8 mouse cellular contexts compared by ENCODE assay signal in the genomic region with DNA sequence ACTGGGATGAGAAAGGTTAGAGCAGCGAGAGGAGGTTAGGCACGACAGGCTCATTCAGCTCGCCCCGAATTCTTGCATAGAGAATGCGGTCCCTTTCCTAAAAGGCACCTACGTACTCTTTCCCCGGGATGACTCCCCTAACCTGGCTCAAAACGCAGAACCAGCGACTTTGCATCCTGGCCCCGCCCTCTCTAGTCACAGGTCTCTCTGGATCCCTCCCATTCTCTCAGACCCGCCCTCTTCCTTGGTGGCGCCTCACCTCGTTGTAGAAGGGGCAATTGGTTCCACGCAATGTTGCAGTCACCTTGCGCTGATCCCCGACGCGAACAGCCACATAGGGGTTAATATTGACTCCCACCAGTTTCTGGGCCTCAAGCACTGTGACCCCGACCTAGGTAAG. TPM values are rescaled to one million over a fixed set of nuclear protein-coding genes. Genes with fewer than 3 reads are reported as not detected.
DNase-seq lines count a peak whose midpoint lies in the region; ATAC-seq and TF ChIP-seq lines count a peak whose summit lies in the region.

No protein-coding gene starts in this region.

- no peak overlapping the region for H3K9ac ChIP-seq in forebrain, postnatal 0 days
- no peak overlapping the region for H3K9ac ChIP-seq in liver, embryonic 14.5 days (replicated peaks)

- H3K27ac ChIP-seq in thymus, adult 2 months (ENCODE audit: control insufficient read depth, insufficient read depth, low read length), result no peak overlapping the region
- no peak overlapping the region for H3K27ac ChIP-seq in forebrain, postnatal 0 days (ENCODE audit: low read depth, low read length)
- H3K27ac ChIP-seq in liver, embryonic 14.5 days, result no peak overlapping the region

- 0 out of 2 replicates have a peak, but pooled peaks cover 2% of the 10 kb centered on the region for H3K27me3 ChIP-seq in thymus, adult 2 months (ENCODE audit: control insufficient read depth, insufficient read depth, low read length)
- H3K27me3 ChIP-seq in forebrain, postnatal 0 days (ENCODE audit: insufficient read depth, low read length), result no peaks in the 10 kb centered on the region
- H3K27me3 ChIP-seq in liver, embryonic 14.5 days (ENCODE audit: control insufficient read depth, insufficient read depth, low read length), result no peaks in the 10 kb centered on the region; the same call in 1 of the 2 replicates

- no peaks in the 10 kb centered on the region for H3K9me3 ChIP-seq in forebrain, postnatal 0 days (ENCODE audit: low read length)
- H3K9me3 ChIP-seq in liver, embryonic 14.5 days (ENCODE audit: control insufficient read depth, low read length), result no peaks in the 10 kb centered on the region

- no peak for TF ChIP-seq POLR2A in thymus, adult 2 months (IDR thresholded peaks at IDR 0.05; ENCODE audit: control insufficient read depth, extremely low read depth, insufficient read depth, low read length, poor library complexity)

- no peak for TF ChIP-seq CTCF in thymus, adult 2 months (IDR thresholded peaks at IDR 0.05; ENCODE audit: borderline replicate concordance, control insufficient read depth, extremely low read depth, insufficient read depth, low read length, poor library complexity)
- no peak for TF ChIP-seq CTCF in forebrain, postnatal 0 days (IDR thresholded peaks at IDR 0.05; ENCODE audit: low read depth)
- no peak for TF ChIP-seq CTCF in liver, embryonic 14.5 days (IDR thresholded peaks at IDR 0.05; ENCODE audit: low read depth)

- H3K4me2 ChIP-seq in forebrain, postnatal 0 days (ENCODE audit: low read depth), result peak overlapping the region; percentile 27; the same call in 1 of the 2 replicates
- 0 out of 2 replicates have a peak overlapping the region, but pooled peaks have one; percentile 18 for H3K4me2 ChIP-seq in liver, embryonic 14.5 days (ENCODE audit: low read depth)

- no peak for ATAC-seq in forebrain, postnatal 0 days
- no peak for ATAC-seq in liver, embryonic 14.5 days (ENCODE audit: insufficient read depth)

- no peak for TF ChIP-seq EP300 in liver, embryonic 14.5 days (IDR thresholded peaks at IDR 0.05; ENCODE audit: low read depth)

- peaks cover 7% of the 10 kb centered on the region for H3K4me1 ChIP-seq in thymus, adult 2 months (replicated peaks; ENCODE audit: control insufficient read depth, insufficient read depth, low read length)
- no peaks in the 10 kb centered on the region for H3K4me1 ChIP-seq in forebrain, postnatal 0 days (ENCODE audit: insufficient read depth)
- H3K4me1 ChIP-seq in liver, embryonic 14.5 days (replicated peaks; ENCODE audit: control insufficient read depth in 2 of 2, insufficient read depth in 2 of 2, low read length in 1 of 2), result no peaks in the 10 kb centered on the region

- peak; percentile 37 for DNase-seq in thymus, adult 2 months
- DNase-seq in thymus, adult 18-20 months, result no peak
- DNase-seq in forebrain, postnatal 0 days, result no peak
- no peak for DNase-seq in liver, embryonic 14.5 days (ENCODE audit: low read depth in 3 of 3, low spot score in 3 of 3)
- peak; percentile 16 for DNase-seq in yolk sac, embryonic 10.5 days (ENCODE audit: low spot score)
- DNase-seq in urinary bladder, postnatal 4 days (ENCODE audit: low spot score in 2 of 2), result no peak
- no peak for DNase-seq in adrenal gland, adult 18-20 months (ENCODE audit: low spot score in 2 of 2)
- no peak for DNase-seq in cerebellum, postnatal 4 days (ENCODE audit: low spot score in 2 of 2)

- H3K4me3 ChIP-seq in thymus, adult 2 months (ENCODE audit: control insufficient read depth, insufficient read depth, low read length), result no peak overlapping the region
- H3K4me3 ChIP-seq in forebrain, postnatal 0 days (ENCODE audit: low read depth, low read length), result no peak overlapping the region
- no peak overlapping the region for H3K4me3 ChIP-seq in liver, embryonic 14.5 days (ENCODE audit: insufficient read depth in 1 of 2, low read depth in 2 of 2, low read length in 2 of 2)

- 15% methylated on average over 19 of the region's 19 CpGs for WGBS in thymus, adult 2 months
- 11% methylated on average over 19 of the region's 19 CpGs for whole genome bisulfite sequencing in forebrain, postnatal 0 days
- 11% methylated on average over 19 of the region's 19 CpGs for WGBS in liver, embryonic 14.5 days (ENCODE audit: insufficient replicate concordance)

- no peaks in the 10 kb centered on the region for H3K36me3 ChIP-seq in thymus, adult 2 months (ENCODE audit: control insufficient read depth, insufficient read depth, low read length)
- no peaks in the 10 kb centered on the region for H3K36me3 ChIP-seq in forebrain, postnatal 0 days (ENCODE audit: insufficient read depth)
- no peaks in the 10 kb centered on the region for H3K36me3 ChIP-seq in liver, embryonic 14.5 days (replicated peaks; ENCODE audit: control insufficient read depth, insufficient read depth, low read depth)

RNA-seq across cellular contexts. Expression of a gene that starts 4.8 kb away (rescaled TPM):
- polyA plus RNA-seq in thymus, adult 2 months (2012; rRNA removed), result 0.08 and 0.22 TPM in 2 replicates
- total RNA-seq in forebrain, postnatal 0 days (2014; rRNA removed), result 0.19 TPM in 1 of 2 replicates, not detected in the other
- polyA plus RNA-seq in forebrain, postnatal 0 days (2015; fragmentation: Nextera tagmentation; extraction: Ambion mirVana), result not detected in 2 replicates
- polyA plus RNA-seq in liver, embryonic 14.5 days (2012; rRNA removed), result 0.02 TPM in 1 of 2 replicates, not detected in the other
- not detected in 2 replicates for polyA plus RNA-seq in liver, embryonic 14.5 days (2014; fragmentation: Nextera tagmentation; extraction: Ambion mirVana)
- not detected for total RNA-seq in adrenal gland, adult 18-20 months (2021)

RNA-seq across cellular contexts. Expression of a gene that starts 17.0 kb away (rescaled TPM):
- polyA plus RNA-seq in thymus, adult 2 months (2012; rRNA removed), result 2.8 and 3.8 TPM in 2 replicates
- 7.1 and 7.2 TPM in 2 replicates for total RNA-seq in forebrain, postnatal 0 days (2014; rRNA removed)
- 5.0 and 5.5 TPM in 2 replicates for polyA plus RNA-seq in forebrain, postnatal 0 days (2015; fragmentation: Nextera tagmentation; extraction: Ambion mirVana)
- 0.69 and 1.1 TPM in 2 replicates for polyA plus RNA-seq in liver, embryonic 14.5 days (2012; rRNA removed)
- 0.49 and 1.2 TPM in 2 replicates for polyA plus RNA-seq in liver, embryonic 14.5 days (2014; fragmentation: Nextera tagmentation; extraction: Ambion mirVana)
- total RNA-seq in adrenal gland, adult 18-20 months (2021), result 1 to 10 TPM; 4.2 to 9.3 TPM

RNA-seq across cellular contexts. Expression of a gene that starts 40.1 kb away (rescaled TPM):
- polyA plus RNA-seq in thymus, adult 2 months (2012; rRNA removed), result 273 and 293 TPM in 2 replicates
- 253 and 279 TPM in 2 replicates for total RNA-seq in forebrain, postnatal 0 days (2014; rRNA removed)
- 445 and 473 TPM in 2 replicates for polyA plus RNA-seq in forebrain, postnatal 0 days (2015; fragmentation: Nextera tagmentation; extraction: Ambion mirVana)
- 72.8 and 90.2 TPM in 2 replicates for polyA plus RNA-seq in liver, embryonic 14.5 days (2012; rRNA removed)
- polyA plus RNA-seq in liver, embryonic 14.5 days (2014; fragmentation: Nextera tagmentation; extraction: Ambion mirVana), result 95.7 and 98.0 TPM in 2 replicates
- 100 to 1,000 TPM; 215 to 227 TPM for total RNA-seq in adrenal gland, adult 18-20 months (2021)

RNA-seq across cellular contexts. Expression of a gene that starts 40.2 kb away (rescaled TPM):
- polyA plus RNA-seq in thymus, adult 2 months (2012; rRNA removed), result 3.8 and 4.2 TPM in 2 replicates
- 1.0 and 1.1 TPM in 2 replicates for total RNA-seq in forebrain, postnatal 0 days (2014; rRNA removed)
- 0.57 and 1.1 TPM in 2 replicates for polyA plus RNA-seq in forebrain, postnatal 0 days (2015; fragmentation: Nextera tagmentation; extraction: Ambion mirVana)
- 1.6 and 2.1 TPM in 2 replicates for polyA plus RNA-seq in liver, embryonic 14.5 days (2012; rRNA removed)
- polyA plus RNA-seq in liver, embryonic 14.5 days (2014; fragmentation: Nextera tagmentation; extraction: Ambion mirVana), result 0.41 and 1.9 TPM in 2 replicates
- total RNA-seq in adrenal gland, adult 18-20 months (2021), result 1 to 10 TPM; 1.2 to 2.0 TPM

Comparison
In these comparisons a context has a peak if more than half of its experiments do, and no peak if none do; other contexts are left out.
1. DNase-seq: peak in thymus, adult 2 months (single experiment) and yolk sac, embryonic 10.5 days (single experiment); none in thymus, adult 18-20 months (0 of 2), forebrain, postnatal 0 days (single experiment), liver, embryonic 14.5 days (0 of 3), urinary bladder, postnatal 4 days (0 of 2), adrenal gland, adult 18-20 months (0 of 2) and cerebellum, postnatal 4 days (0 of 2).